Comparison of ENCODE assay signal across 27 mouse cellular contexts in the genomic region with DNA sequence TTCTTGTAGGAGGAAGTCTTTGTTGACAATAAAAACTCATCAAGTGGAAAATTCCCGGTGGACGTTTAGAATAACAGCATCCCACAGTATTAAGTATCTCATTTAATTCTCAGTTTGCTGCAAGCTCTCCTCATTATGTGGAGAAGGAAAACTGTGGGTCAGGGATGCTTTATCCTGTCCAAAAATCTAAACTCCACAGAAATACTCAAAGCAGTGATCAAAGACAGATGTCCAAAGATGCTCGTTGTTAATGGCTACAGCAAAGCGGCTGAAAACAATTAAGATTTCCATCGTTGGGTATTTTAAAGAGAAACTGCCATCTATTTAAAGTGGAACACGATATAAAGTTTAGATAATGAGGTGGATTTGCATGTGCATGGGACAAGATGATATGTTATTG.
"Had no signal": no experiment of that assay in that cellular context is flagged by ENCODE, and none has a peak within 500 bp of the region (broad histone marks: within the 10 kb centered on the region; RNA-seq: fewer than 3 reads in every experiment).

No protein-coding gene starts in this region.

- ATAC-seq: hindbrain, embryonic 16.5 days; inflammation-experienced regulatory T-cells, adult 6 months; intestine, embryonic 15.5 days; intestine, postnatal 0 days had no signal

- DNase-seq: gastrocnemius, adult 2 months; gastrocnemius, postnatal 10 days; gastrocnemius, postnatal 25 days; heart, adult 18-20 months; heart, postnatal 10 days; heart, postnatal 4 days; kidney, adult 18-20 months; kidney, adult 8-10 months; kidney, postnatal 25 days; kidney, postnatal 4 days; liver; liver, embryonic 13.5 days had no signal

- H3K36me3 ChIP-seq: heart, embryonic 10.5 days; heart, embryonic 12.5 days; hindbrain, embryonic 10.5 days; hindbrain, embryonic 12.5 days; intestine, embryonic 15.5 days; limb, embryonic 10.5 days; limb, embryonic 12.5 days; liver, embryonic 13.5 days; liver, embryonic 15.5 days had no signal

- H3K4me2 ChIP-seq: heart, embryonic 12.5 days; hindbrain, embryonic 12.5 days; hindbrain, embryonic 14.5 days; intestine, embryonic 15.5 days; limb, embryonic 12.5 days; liver, embryonic 11.5 days; liver, embryonic 13.5 days; liver, embryonic 15.5 days had no signal

- H3K27ac ChIP-seq: gastrocnemius, adult 2 months; heart, embryonic 10.5 days; hindbrain, embryonic 10.5 days; hindbrain, embryonic 12.5 days; hindbrain, embryonic 14.5 days; intestine, embryonic 15.5 days; layer of hippocampus, adult 2 months; left cerebral cortex, adult 2 months; limb, embryonic 10.5 days; limb, embryonic 12.5 days; liver, embryonic 13.5 days; liver, embryonic 15.5 days had no signal

- H3K4me1 ChIP-seq: heart, embryonic 10.5 days; heart, embryonic 12.5 days; hindbrain, embryonic 12.5 days; intestine, embryonic 15.5 days; limb, embryonic 12.5 days; liver, embryonic 13.5 days; liver, embryonic 15.5 days had no signal

- H3K9ac ChIP-seq: heart, embryonic 12.5 days; hindbrain, embryonic 12.5 days; hindbrain, embryonic 14.5 days; intestine, embryonic 15.5 days; limb, embryonic 12.5 days; liver, embryonic 13.5 days; liver, embryonic 15.5 days had no signal

- H3K4me3 ChIP-seq: gastrocnemius, adult 2 months; heart, embryonic 10.5 days; heart, embryonic 12.5 days; hindbrain, embryonic 10.5 days; hindbrain, embryonic 12.5 days; intestine, embryonic 15.5 days; layer of hippocampus, adult 2 months; left cerebral cortex, adult 2 months; limb, embryonic 10.5 days; limb, embryonic 12.5 days; liver, embryonic 13.5 days; liver, embryonic 15.5 days had no signal

- H3K27me3 ChIP-seq: heart, embryonic 12.5 days; hindbrain, embryonic 12.5 days; intestine, embryonic 15.5 days; limb, embryonic 12.5 days; liver, embryonic 13.5 days; liver, embryonic 15.5 days had no signal

- H3K9me3 ChIP-seq: heart, embryonic 10.5 days; hindbrain, embryonic 12.5 days; intestine, embryonic 15.5 days; limb, embryonic 10.5 days; limb, embryonic 12.5 days; liver, embryonic 13.5 days; liver, embryonic 15.5 days had no signal
